Mouse (Mus musculus) stomach, embryonic 16.5 days (tissue): ENCODE results near the gene Babam2. TPM values are rescaled to one million over a fixed set of nuclear protein-coding genes. Genes with fewer than 3 reads are reported as not detected.
A peak's percentile ranks its signal among the peaks of the same experiment; 100 is the strongest.

Source experiments
- ATAC-seq: fragments of 200-750 bp; cut with Nextera tagmentation; 2 replicates; pipeline ENCODE4 v1.8.0; 2017; ENCODE audit warnings: moderate number of reproducible peaks, moderate TSS enrichment; ENCODE audit not compliant: insufficient read depth, low FRiP score
- H3K27ac ChIP-seq: fragments of 300-500 bp; sonication (generic); 2 replicates; pipeline ENCODE4 v1.5.1; 2014; ENCODE audit warnings: low read length
- H3K27me3 ChIP-seq: fragments of 300-500 bp; sonication (generic); 2 replicates; pipeline ENCODE4 v1.6.1; 2014; ENCODE audit warnings: low read length, control low read depth, mixed read lengths; ENCODE audit not compliant: control insufficient read depth, insufficient read depth
- H3K36me3 ChIP-seq: fragments of 300-500 bp; sonication (generic); 2 replicates; pipeline ENCODE4 v1.6.1; 2014; ENCODE audit warnings: low read length; ENCODE audit not compliant: control insufficient read depth, insufficient read depth
- H3K4me1 ChIP-seq: fragments of 300-500 bp; sonication (generic); 2 replicates; pipeline ENCODE4 v1.6.1; 2014; ENCODE audit warnings: low read length, control low read depth, mixed read lengths; ENCODE audit not compliant: control insufficient read depth, insufficient read depth
- H3K4me2 ChIP-seq: fragments of 300-500 bp; sonication (generic); 2 replicates; pipeline ENCODE4 v1.6.1; 2014; ENCODE audit warnings: low read depth, low read length, mixed read lengths
- H3K4me3 ChIP-seq: fragments of 300-500 bp; sonication (generic); replicated peaks from 2 replicates; pipeline ENCODE4 v1.5.1; 2014; ENCODE audit warnings: mild to moderate bottlenecking, low read length
- H3K9ac ChIP-seq: fragments of 300-500 bp; sonication (generic); 2 replicates; pipeline ENCODE4 v1.6.1; 2014; ENCODE audit warnings: low read length
- H3K9me3 ChIP-seq: fragments of 300-500 bp; sonication (generic); replicated peaks from 2 replicates; pipeline ENCODE4 v1.6.1; 2016; ENCODE audit warnings: low read length, control low read depth; ENCODE audit not compliant: control insufficient read depth
- WGBS: fragments of 180-500 bp; shearing (Covaris S2); extraction: QIAGEN DNeasy Blood & Tissue Kit; methylation state at CpG from one replicate; pipeline ENCODE4 v1.1.7; 2014; 5-methylcytosine and 5-hydroxymethylcytosine counted together
- polyA plus RNA-seq: library from polyadenylated mRNA; unstranded; fragments of >200 nt; fragmentation: Nextera tagmentation; extraction: Ambion mirVana; gene quantifications from 2 replicates; pipeline ENCODE4 v1.2.1, GENCODE M21; 2015

The Babam2 gene
- polyA plus RNA-seq, 1 experiment from 2014 or later: 62.6 TPM

DNA sequence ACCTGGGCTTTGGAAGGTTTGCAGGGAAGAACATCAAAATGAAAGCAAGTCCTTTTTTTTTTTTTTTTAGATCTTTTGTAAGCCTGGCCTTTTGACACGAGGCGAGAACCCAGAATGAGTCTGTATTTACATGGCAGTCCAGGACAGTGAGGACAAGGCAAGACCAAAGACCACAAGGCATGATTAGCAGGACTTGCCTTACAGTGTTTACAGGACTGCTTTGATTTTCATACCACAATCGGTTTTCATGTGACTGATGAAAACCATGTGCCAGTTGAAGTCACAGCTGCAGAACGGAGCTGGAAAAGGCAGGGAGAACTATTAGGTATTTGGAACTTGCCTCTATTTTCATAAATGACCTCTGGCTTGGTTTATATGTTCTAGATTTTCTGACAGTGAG is 381.5 kb downstream of the Babam2 start:
- no peak for ATAC-seq
- Histone ChIP-seq H3K4me1 (peaks cover 10% of the 10 kb centered on the region; the same call in 1 of the 2 replicates), H3K4me2 (no peak overlapping the region), H3K9me3 (no peaks in the 10 kb centered on the region), H3K4me3 (no peak overlapping the region), H3K9ac (no peak overlapping the region), H3K36me3 (no peaks in the 10 kb centered on the region), H3K27me3 (no peaks in the 10 kb centered on the region), H3K27ac (no peak overlapping the region)
- 42% methylated on average over 4 of the region's 4 CpGs for WGBS

DNA sequence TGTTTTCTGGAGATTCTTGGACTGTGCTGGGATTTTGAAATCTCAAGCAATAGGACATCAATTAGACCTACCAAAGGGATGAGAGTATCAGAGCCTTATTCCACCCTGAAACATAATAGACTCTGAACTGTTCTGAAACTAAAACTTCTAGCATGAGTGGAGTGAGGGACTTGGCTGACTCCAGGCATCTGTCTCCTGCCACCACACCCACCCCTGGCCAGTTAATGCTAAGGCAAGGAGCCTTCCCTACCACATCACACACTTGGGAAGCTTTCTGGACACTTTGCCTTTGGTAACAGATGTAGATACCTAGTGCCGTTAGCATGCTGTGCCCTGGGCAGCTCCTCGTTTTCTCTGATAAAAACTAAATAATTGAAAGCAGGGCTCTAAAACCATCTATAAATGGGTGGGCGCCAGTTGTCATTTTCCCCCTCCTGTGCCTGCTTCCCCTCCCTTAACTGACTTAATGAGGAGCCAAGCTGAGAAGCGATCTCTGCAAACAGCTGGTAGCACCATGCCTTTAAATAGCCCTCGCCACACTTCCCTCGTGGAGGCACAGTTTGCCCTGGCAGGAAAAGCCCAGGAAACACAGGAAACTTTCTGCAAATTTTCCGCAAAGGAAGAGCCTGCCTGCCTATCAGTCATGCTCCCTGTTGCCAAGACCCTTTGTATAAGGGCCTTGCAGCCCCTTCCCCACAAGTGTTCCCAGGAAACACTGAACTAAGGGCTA is 383.2 kb downstream of the Babam2 start:
- no peaks in the 10 kb centered on the region for H3K27me3 ChIP-seq
- no peak overlapping the region for H3K9ac ChIP-seq
- ATAC-seq: no peak
- H3K4me2 ChIP-seq: no peak overlapping the region
- no peaks in the 10 kb centered on the region for H3K9me3 ChIP-seq
- 59% methylated on average over 7 of the region's 7 CpGs for WGBS
- H3K36me3 ChIP-seq: no peaks in the 10 kb centered on the region
- no peak overlapping the region for H3K27ac ChIP-seq
- H3K4me3 ChIP-seq: no peak overlapping the region
- peaks cover 13% of the 10 kb centered on the region for H3K4me1 ChIP-seq

DNA sequence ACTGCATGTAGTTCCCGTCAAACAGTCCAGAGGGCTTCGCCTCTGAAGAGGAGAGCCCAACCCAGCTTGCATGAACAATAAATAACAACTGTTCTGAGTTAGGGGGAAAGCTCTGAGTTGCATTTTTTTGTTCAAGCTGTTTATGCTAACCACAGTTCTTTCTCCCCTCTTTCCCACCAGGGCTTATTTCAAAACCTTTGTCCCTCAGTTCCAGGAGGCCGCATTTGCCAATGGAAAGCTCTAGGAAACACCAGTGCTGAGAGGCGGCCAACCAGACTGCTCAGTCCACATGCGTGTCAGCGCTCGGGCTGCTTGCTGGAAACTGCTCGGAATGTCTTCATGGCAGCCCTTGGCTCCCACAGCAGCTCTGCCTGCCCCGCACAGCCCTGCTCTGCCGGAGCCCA is 386.9 kb downstream of the Babam2 start:
- Histone ChIP-seq H3K4me1 (peaks cover 9% of the 10 kb centered on the region), H3K4me2 (no peak overlapping the region), H3K27ac (peak overlapping the region; percentile 55), H3K9me3 (no peaks in the 10 kb centered on the region), H3K9ac (no peak overlapping the region), H3K27me3 (no peaks in the 10 kb centered on the region), H3K4me3 (no peak overlapping the region), H3K36me3 (no peaks in the 10 kb centered on the region)
- WGBS: 73% methylated on average over 10 of the region's 10 CpGs
- ATAC-seq: 0 out of 2 replicates have a peak, but pooled peaks have one; percentile 51

DNA sequence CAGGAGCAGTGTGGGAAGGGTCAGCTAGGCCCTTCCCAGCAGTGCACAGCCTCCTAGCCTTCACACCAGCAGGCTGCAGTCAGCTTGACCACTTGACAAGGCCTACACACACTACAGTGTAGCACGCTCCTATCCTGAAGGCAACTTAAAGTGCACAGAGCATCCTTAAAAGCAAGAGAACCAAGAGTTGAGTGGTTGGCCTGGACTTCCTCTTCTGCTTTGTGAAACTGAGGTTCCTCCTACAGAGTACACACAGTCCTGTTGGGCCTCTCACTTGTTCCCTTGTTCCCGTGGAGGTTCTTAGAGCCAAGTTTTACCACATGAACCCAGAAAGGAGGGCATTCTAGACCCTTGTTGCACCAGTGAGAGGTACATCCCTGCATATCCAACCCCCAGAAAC is 388.1 kb downstream of the Babam2 start:
- Histone ChIP-seq H3K27ac (no peak overlapping the region), H3K9ac (no peak overlapping the region), H3K9me3 (no peaks in the 10 kb centered on the region), H3K4me2 (no peak overlapping the region), H3K4me1 (peaks cover 12% of the 10 kb centered on the region), H3K36me3 (no peaks in the 10 kb centered on the region), H3K4me3 (no peak overlapping the region), H3K27me3 (no peaks in the 10 kb centered on the region)
- 88% methylated on average over 2 of the region's 2 CpGs for WGBS
- no peak for ATAC-seq

DNA sequence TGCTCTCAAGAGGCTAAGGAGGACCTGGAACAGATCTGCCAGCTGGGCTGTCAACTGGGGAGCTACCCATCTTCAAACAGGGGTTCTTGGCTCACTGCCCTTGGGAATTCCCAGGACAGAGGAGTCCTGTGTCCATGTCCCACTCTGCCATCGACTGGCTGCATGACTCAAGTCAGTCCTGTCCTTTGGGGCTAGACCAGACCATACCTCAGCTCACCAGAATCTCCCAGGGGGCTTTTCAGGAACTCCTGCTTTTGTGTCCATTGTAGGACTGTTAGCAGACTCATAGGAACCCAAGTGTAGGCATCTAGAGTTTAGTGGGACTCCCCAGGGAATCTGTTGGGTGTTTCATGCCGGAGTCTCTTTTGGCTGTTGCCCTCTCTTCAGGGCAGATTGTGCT is 388.5 kb downstream of the Babam2 start:
- no peaks in the 10 kb centered on the region for H3K36me3 ChIP-seq
- 94% methylated on average over 2 of the region's 2 CpGs for WGBS
- no peak for ATAC-seq
- H3K9me3 ChIP-seq: no peaks in the 10 kb centered on the region
- H3K4me1 ChIP-seq: peaks cover 12% of the 10 kb centered on the region
- H3K4me2 ChIP-seq: no peak overlapping the region
- H3K27me3 ChIP-seq: no peaks in the 10 kb centered on the region
- no peak overlapping the region for H3K9ac ChIP-seq
- H3K4me3 ChIP-seq: no peak overlapping the region
- H3K27ac ChIP-seq: no peak overlapping the region

DNA sequence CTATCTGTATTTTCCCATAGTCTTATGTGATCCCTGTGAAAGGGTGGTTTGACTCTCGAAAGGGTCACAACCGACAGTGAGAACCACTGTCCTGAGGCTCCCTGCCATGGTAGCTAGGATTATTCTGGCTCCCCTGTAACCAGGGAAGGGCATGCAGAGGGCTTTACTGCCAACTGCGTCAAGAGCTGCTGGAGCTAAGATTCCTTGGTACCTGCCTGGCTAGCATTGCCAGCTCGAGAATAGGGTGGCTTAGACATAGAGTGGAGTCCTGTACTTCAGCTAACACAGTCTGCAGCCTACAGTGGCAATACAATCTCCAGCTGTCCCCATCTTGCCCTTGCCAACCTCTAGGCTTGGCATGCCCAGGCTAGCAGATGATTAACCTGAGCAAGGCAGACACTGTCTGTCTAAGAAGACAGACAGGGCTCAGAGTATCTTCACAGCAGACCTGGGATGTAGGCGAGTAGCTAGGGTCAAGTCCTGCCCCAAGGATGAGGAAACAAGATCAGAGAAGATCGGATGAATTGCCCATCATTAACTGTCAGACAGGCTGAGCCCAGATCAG is 389.1 kb downstream of the Babam2 start:
- no peak for ATAC-seq
- no peak overlapping the region for H3K9ac ChIP-seq
- H3K4me2 ChIP-seq: no peak overlapping the region
- no peak overlapping the region for H3K4me3 ChIP-seq
- no peaks in the 10 kb centered on the region for H3K36me3 ChIP-seq
- H3K27me3 ChIP-seq: no peaks in the 10 kb centered on the region
- no peaks in the 10 kb centered on the region for H3K9me3 ChIP-seq
- peaks cover 12% of the 10 kb centered on the region for H3K4me1 ChIP-seq
- no peak overlapping the region for H3K27ac ChIP-seq
- WGBS: 85% methylated on average over 6 of the region's 6 CpGs

DNA sequence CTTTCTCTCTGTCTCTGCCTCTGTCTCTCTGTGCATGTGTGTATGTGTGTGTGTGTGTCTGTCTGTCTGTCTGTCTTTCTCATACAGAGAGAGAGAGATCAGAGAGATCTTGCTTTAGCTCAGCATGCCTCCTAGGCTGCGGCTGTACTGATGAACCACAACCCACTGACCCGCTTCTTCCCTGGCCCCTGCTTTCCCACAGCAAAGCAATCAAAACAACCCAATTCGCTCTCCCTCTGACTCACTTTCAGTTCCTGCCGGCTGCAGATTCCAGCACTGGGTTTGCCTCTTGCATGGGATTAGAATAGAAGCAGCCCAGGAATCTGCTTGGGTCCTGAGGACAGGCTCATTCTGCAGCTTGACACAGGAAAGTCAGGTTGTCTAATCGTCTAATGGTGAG is 392.0 kb downstream of the Babam2 start:
- WGBS: 31% methylated on average over 5 of the region's 5 CpGs
- Histone ChIP-seq H3K4me2 (no peak overlapping the region), H3K27ac (peak overlapping the region; percentile 39; the same call in 1 of the 2 replicates), H3K9me3 (no peaks in the 10 kb centered on the region), H3K27me3 (no peaks in the 10 kb centered on the region), H3K4me3 (no peak overlapping the region), H3K36me3 (no peaks in the 10 kb centered on the region), H3K4me1 (peaks cover 12% of the 10 kb centered on the region), H3K9ac (no peak overlapping the region)
- ATAC-seq: no peak

DNA sequence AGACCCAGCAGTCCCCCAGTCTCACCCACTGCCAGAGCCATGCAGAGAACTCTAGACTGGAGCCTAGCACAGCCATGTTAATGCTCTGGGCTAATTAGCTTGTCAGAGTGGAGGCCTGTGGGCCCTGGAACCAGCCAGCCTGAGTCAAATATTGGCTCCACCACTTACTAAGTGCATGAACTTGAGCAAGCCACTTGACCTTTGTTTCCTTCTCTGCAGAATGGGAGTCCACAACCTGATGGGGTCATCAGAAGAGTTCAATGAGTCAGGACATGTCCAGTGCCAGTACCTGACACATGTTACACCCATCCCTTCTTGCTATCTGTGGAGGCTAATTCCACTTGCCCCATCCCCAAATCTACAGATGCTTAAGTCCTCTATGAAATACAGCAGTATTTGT is 394.8 kb downstream of the Babam2 start:
- Histone ChIP-seq H3K4me2 (no peak overlapping the region), H3K27ac (no peak overlapping the region), H3K9ac (no peak overlapping the region), H3K9me3 (no peaks in the 10 kb centered on the region), H3K27me3 (no peaks in the 10 kb centered on the region), H3K4me3 (no peak overlapping the region), H3K4me1 (peaks cover 4% of the 10 kb centered on the region; the same call in 1 of the 2 replicates), H3K36me3 (no peaks in the 10 kb centered on the region)
- no peak for ATAC-seq

DNA sequence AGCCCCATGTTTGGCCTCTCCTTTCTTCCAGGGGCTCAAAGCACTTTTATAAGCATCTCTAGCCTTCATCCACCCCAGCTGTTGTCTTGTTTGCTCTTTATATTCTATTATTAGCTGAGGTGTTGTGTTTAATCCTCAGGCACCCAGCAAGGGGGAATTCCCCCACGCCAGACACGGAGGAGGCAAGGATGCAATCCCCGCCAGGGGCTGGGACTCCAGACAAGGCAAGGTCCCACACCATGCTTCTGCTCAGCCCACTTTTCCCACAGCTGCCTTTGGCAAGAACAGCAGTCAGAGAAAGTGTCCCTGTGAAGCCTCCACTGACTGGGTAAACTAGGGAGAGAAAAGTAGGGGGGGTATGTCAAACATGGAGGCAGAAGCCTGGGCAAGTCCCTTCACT is 401.2 kb downstream of the Babam2 start:
- peaks cover 17% of the 10 kb centered on the region for H3K4me1 ChIP-seq
- H3K27me3 ChIP-seq: no peaks in the 10 kb centered on the region
- H3K36me3 ChIP-seq: no peaks in the 10 kb centered on the region
- no peak overlapping the region for H3K4me3 ChIP-seq
- 77% methylated on average over 3 of the region's 3 CpGs for WGBS
- no peak overlapping the region for H3K4me2 ChIP-seq
- peak overlapping the region; percentile 9; the same call in 1 of the 2 replicates for H3K27ac ChIP-seq
- no peak overlapping the region for H3K9ac ChIP-seq
- ATAC-seq: no peak
- no peaks in the 10 kb centered on the region for H3K9me3 ChIP-seq
